Mouse (Mus musculus): Measurements from ENCODE around the gene Cbx3.

DNA sequence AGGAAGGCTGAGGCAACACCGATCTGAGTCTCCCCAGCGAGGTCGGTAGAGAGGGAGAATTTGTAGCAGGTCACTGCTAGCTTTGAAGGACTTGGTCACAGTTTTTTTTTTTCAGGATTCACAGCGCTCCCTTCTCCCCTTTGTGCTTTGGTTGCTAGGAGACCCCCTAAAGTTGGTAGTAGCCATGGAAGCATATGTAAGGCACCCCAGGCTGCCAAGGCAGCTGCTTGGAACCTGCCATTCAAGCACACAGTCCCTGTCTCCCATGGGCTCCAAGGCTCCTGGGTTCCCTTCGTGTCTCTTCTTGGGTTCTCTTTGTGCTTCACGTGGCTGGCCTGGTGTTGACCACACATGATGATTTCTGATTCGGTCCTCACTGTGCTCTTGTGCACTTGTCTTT is 59.3 kb downstream of the Cbx3 start:
- TF ChIP-seq CTCF (IDR thresholded peaks at IDR 0.05; ENCODE audit: low read depth) (no peak), EP300 (IDR thresholded peaks at IDR 0.05; ENCODE audit: low read depth) (no peak)
